Mouse (Mus musculus) CH12.LX (cell line): ENCODE measurements around the gene Myl12a. TPM values are rescaled to one million over a fixed set of nuclear protein-coding genes. Genes with fewer than 3 reads are reported as not detected.

Source experiments
- DNase-seq: peaks from one replicate; pipeline ENCODE4 v3.0.0-alpha.2; 2013; ENCODE audit errors: extremely low read depth
- H3K27ac ChIP-seq: 2 replicates; pipeline ENCODE4 v1.5.1; 2012; ENCODE audit warnings: low read depth, mild to moderate bottlenecking, control low read depth, moderate library complexity; ENCODE audit not compliant: insufficient read depth
- H3K27me3 ChIP-seq: replicated peaks from 2 replicates; pipeline ENCODE3; 2012; ENCODE audit warnings: inconsistent platforms
- H3K36me3 ChIP-seq, 2 experiments: replicated peaks in 1 of 2; 2 replicates each; pipeline versions ENCODE3 to v1.6.1; 2012; ENCODE audit warnings: inconsistent platforms in 1 of 2, low read length in 1 of 2, mild to moderate bottlenecking in 1 of 2, mixed read lengths in 1 of 2, moderate library complexity in 1 of 2; ENCODE audit not compliant: control insufficient read depth in 1 of 2, insufficient read depth in 1 of 2
- H3K4me1 ChIP-seq, 2 experiments: 2 replicates each; pipeline ENCODE4 v1.6.1; 2012; ENCODE audit warnings: inconsistent platforms in 1 of 2, moderate library complexity in 1 of 2; ENCODE audit not compliant: insufficient read depth in 2 of 2, control insufficient read depth in 1 of 2
- H3K4me2 ChIP-seq: 2 replicates; pipeline ENCODE4 v1.6.1; 2012; ENCODE audit warnings: low read depth, mild to moderate bottlenecking, control low read depth; ENCODE audit not compliant: poor library complexity, insufficient read depth, severe bottlenecking
- H3K4me3 ChIP-seq, 3 experiments: fragments of 150-350 bp in 1 of 3; sonication (generic) in 1 of 3; replicated peaks in 1 of 3; 2 replicates each; pipeline versions ENCODE3 to v1.5.1; 2011 to 2012; ENCODE audit warnings: low read depth in 2 of 3, low read length in 2 of 3, mild to moderate bottlenecking in 2 of 3, moderate library complexity in 2 of 3, control low read depth in 1 of 3, improper control_type of control experiment in 1 of 3, inconsistent platforms in 1 of 3, mixed read lengths in 1 of 3; ENCODE audit not compliant: poor library complexity in 1 of 3
- H3K79me2 ChIP-seq: replicated peaks from 2 replicates; pipeline ENCODE4 v1.6.1; 2012; ENCODE audit warnings: mild to moderate bottlenecking, moderate library complexity; ENCODE audit not compliant: control insufficient read depth, poor library complexity, insufficient read depth, severe bottlenecking; ENCODE audit errors: extremely low read depth
- H3K9ac ChIP-seq: 2 replicates; pipeline ENCODE4 v1.6.1; 2012; ENCODE audit warnings: low read depth, mild to moderate bottlenecking, control low read depth, moderate library complexity; ENCODE audit not compliant: insufficient read depth
- H3K9me3 ChIP-seq: replicated peaks from 2 replicates; pipeline ENCODE3; 2012; ENCODE audit warnings: low read length, inconsistent platforms, mixed read lengths
- BHLHE40 ChIP-seq: IDR thresholded peaks from 2 replicates; pipeline ENCODE4 v1.6.1; 2011; ENCODE audit warnings: mild to moderate bottlenecking, low read depth, low read length, improper control_type of control experiment
- CHD1 ChIP-seq: IDR thresholded peaks from 2 replicates; pipeline ENCODE4 v1.6.1; 2012; ENCODE audit warnings: low read depth, low read length, improper control_type of control experiment, inconsistent platforms
- CHD2 ChIP-seq: IDR thresholded peaks from 2 replicates; pipeline ENCODE4 v1.6.1; 2011; ENCODE audit warnings: low read length, improper control_type of control experiment
- CTCF ChIP-seq, 2 experiments: IDR thresholded peaks in 1 of 2; conservative IDR thresholded peaks in 1 of 2; 2 replicates each; pipeline ENCODE4 v1.5.1; 2011 to 2012; ENCODE audit warnings: low read depth in 2 of 2, low read length in 2 of 2, improper control_type of control experiment in 1 of 2, inconsistent platforms in 1 of 2, mild to moderate bottlenecking in 1 of 2, moderate library complexity in 1 of 2
- E2F4 ChIP-seq: IDR thresholded peaks from 2 replicates; pipeline ENCODE4 v1.6.1; 2011; ENCODE audit warnings: low read depth, low read length, improper control_type of control experiment; ENCODE audit not compliant: insufficient replicate concordance
- ELF1 ChIP-seq: IDR thresholded peaks from 2 replicates; pipeline ENCODE4 v1.6.1; 2014; ENCODE audit warnings: low read depth, mild to moderate bottlenecking, inconsistent platforms, low read length, improper control_type of control experiment
- EP300 ChIP-seq: IDR thresholded peaks from 2 replicates; pipeline ENCODE4 v1.6.1; 2011; ENCODE audit warnings: low read length, improper control_type of control experiment
- ETS1 ChIP-seq: conservative IDR thresholded peaks from 2 replicates; pipeline ENCODE4 v1.6.1; 2012; ENCODE audit warnings: low read depth, mild to moderate bottlenecking, inconsistent platforms, low read length, improper control_type of control experiment, moderate library complexity
- GABPA ChIP-seq: IDR thresholded peaks from 2 replicates; pipeline ENCODE4 v1.6.1; 2012; ENCODE audit warnings: low read depth, low read length, improper control_type of control experiment, inconsistent platforms; ENCODE audit not compliant: insufficient replicate concordance
- HCFC1 ChIP-seq: IDR thresholded peaks from 2 replicates; pipeline ENCODE4 v1.6.1; 2012; ENCODE audit warnings: low read depth, mild to moderate bottlenecking, inconsistent platforms, low read length, improper control_type of control experiment
- IRF4 ChIP-seq: IDR thresholded peaks from 2 replicates; pipeline ENCODE4 v1.6.1; 2014; ENCODE audit warnings: low read depth, mild to moderate bottlenecking, inconsistent platforms, low read length, improper control_type of control experiment
- JUN ChIP-seq: IDR thresholded peaks from 2 replicates; pipeline ENCODE4 v1.6.1; 2011; ENCODE audit warnings: low read depth, mild to moderate bottlenecking, low read length, improper control_type of control experiment, moderate library complexity; ENCODE audit not compliant: insufficient read depth
- JUND ChIP-seq: conservative IDR thresholded peaks from 2 replicates; pipeline ENCODE4 v1.6.1; 2011; ENCODE audit warnings: low read depth, low read length, improper control_type of control experiment
- KAT2A ChIP-seq: IDR thresholded peaks from 2 replicates; pipeline ENCODE4 v1.6.1; 2012; ENCODE audit warnings: low read length, improper control_type of control experiment, inconsistent platforms; ENCODE audit not compliant: insufficient replicate concordance
- MAFK ChIP-seq: IDR thresholded peaks from 2 replicates; pipeline ENCODE4 v1.6.1; 2011; ENCODE audit warnings: low read length, improper control_type of control experiment; ENCODE audit not compliant: insufficient replicate concordance
- MAX ChIP-seq: IDR thresholded peaks from 2 replicates; pipeline ENCODE4 v1.6.1; 2011; ENCODE audit warnings: low read length, improper control_type of control experiment
- MAZ ChIP-seq: IDR thresholded peaks from 2 replicates; pipeline ENCODE4 v1.6.1; 2012; ENCODE audit warnings: low read depth, mild to moderate bottlenecking, inconsistent platforms, low read length, improper control_type of control experiment, moderate library complexity
- MEF2A ChIP-seq: IDR thresholded peaks from 2 replicates; pipeline ENCODE4 v1.6.1; 2014; ENCODE audit warnings: low read depth, mild to moderate bottlenecking, inconsistent platforms, low read length, improper control_type of control experiment, borderline replicate concordance
- MXI1 ChIP-seq: IDR thresholded peaks from 2 replicates; pipeline ENCODE4 v1.6.1; 2011; ENCODE audit warnings: mild to moderate bottlenecking, low read depth, low read length, improper control_type of control experiment
- MYC ChIP-seq: IDR thresholded peaks from 2 replicates; pipeline ENCODE4 v1.6.1; 2011; ENCODE audit warnings: low read depth, mild to moderate bottlenecking, improper control_type of control experiment, low read length
- NELFE ChIP-seq: IDR thresholded peaks from 2 replicates; pipeline ENCODE4 v1.6.1; 2011; ENCODE audit warnings: low read depth, low read length, improper control_type of control experiment
- NRF1 ChIP-seq: IDR thresholded peaks from 2 replicates; pipeline ENCODE4 v1.6.1; 2014; ENCODE audit warnings: low read depth, mild to moderate bottlenecking, inconsistent platforms, low read length, improper control_type of control experiment, moderate library complexity
- PAX5 ChIP-seq: IDR thresholded peaks from 2 replicates; pipeline ENCODE4 v1.6.1; 2012; ENCODE audit warnings: low read length, inconsistent platforms, mixed read lengths
- POLR2A ChIP-seq: IDR thresholded peaks from 2 replicates; pipeline ENCODE4 v1.6.1; 2011; ENCODE audit warnings: low read depth, mild to moderate bottlenecking, improper control_type of control experiment, low read length
- POLR2AphosphoS2 ChIP-seq: IDR thresholded peaks from 2 replicates; pipeline ENCODE4 v1.6.1; 2011; ENCODE audit warnings: low read depth, low read length, improper control_type of control experiment
- RAD21 ChIP-seq: IDR thresholded peaks from 2 replicates; pipeline ENCODE4 v1.6.1; 2011; ENCODE audit warnings: low read depth, mild to moderate bottlenecking, low read length, improper control_type of control experiment, moderate library complexity
- RCOR1 ChIP-seq: conservative IDR thresholded peaks from 2 replicates; pipeline ENCODE4 v1.6.1; 2012; ENCODE audit warnings: low read depth, mild to moderate bottlenecking, inconsistent platforms, low read length, improper control_type of control experiment
- SIN3A ChIP-seq: IDR thresholded peaks from 2 replicates; pipeline ENCODE4 v1.6.1; 2012; ENCODE audit warnings: low read length, improper control_type of control experiment, inconsistent platforms
- SMC3 ChIP-seq: IDR thresholded peaks from 2 replicates; pipeline ENCODE4 v1.6.1; 2011; ENCODE audit warnings: low read depth, low read length, improper control_type of control experiment
- TBP ChIP-seq: conservative IDR thresholded peaks from 2 replicates; pipeline ENCODE4 v1.6.1; 2011; ENCODE audit warnings: low read depth, low read length, improper control_type of control experiment
- TCF12 ChIP-seq: IDR thresholded peaks from 2 replicates; pipeline ENCODE4 v1.6.1; 2014; ENCODE audit warnings: low read depth, mild to moderate bottlenecking, inconsistent platforms, low read length, improper control_type of control experiment
- UBTF ChIP-seq: IDR thresholded peaks from 2 replicates; pipeline ENCODE4 v1.6.1; 2012; ENCODE audit warnings: low read depth, mild to moderate bottlenecking, inconsistent platforms, low read length, improper control_type of control experiment, moderate library complexity
- USF1 ChIP-seq: IDR thresholded peaks from 2 replicates; pipeline ENCODE4 v1.6.1; 2014; ENCODE audit warnings: low read depth, mild to moderate bottlenecking, inconsistent platforms, low read length, improper control_type of control experiment
- USF2 ChIP-seq: conservative IDR thresholded peaks from 2 replicates; pipeline ENCODE4 v1.6.1; 2011; ENCODE audit warnings: low read depth, low read length, improper control_type of control experiment
- ZC3H11A ChIP-seq: IDR thresholded peaks from 2 replicates; pipeline ENCODE4 v1.6.1; 2012; ENCODE audit warnings: low read depth, mild to moderate bottlenecking, inconsistent platforms, low read length, improper control_type of control experiment
- ZKSCAN1 ChIP-seq: IDR thresholded peaks from 2 replicates; pipeline ENCODE4 v1.6.1; 2012; ENCODE audit warnings: low read depth, inconsistent platforms, low read length, improper control_type of control experiment, borderline replicate concordance
- ZMIZ1 ChIP-seq: IDR thresholded peaks from 2 replicates; pipeline ENCODE4 v1.6.1; 2012; ENCODE audit warnings: low read depth, mild to moderate bottlenecking, inconsistent platforms, low read length, improper control_type of control experiment
- ZNF384 ChIP-seq: IDR thresholded peaks from 2 replicates; pipeline ENCODE4 v1.6.1; 2012; ENCODE audit warnings: low read depth, low read length, improper control_type of control experiment, inconsistent platforms
- dilution Hi-C: fragments of 300-500 bp; cut with MboI; formaldehyde crosslinking; loops from 2 replicates; pipeline ENCODE4 v1.14.3; 2020; ENCODE audit warnings: low sequenced_read_pairs; ENCODE audit not compliant: extremely low pct_unique_long_range_greater_than_20kb, extremely low pct_ligation_motif_present
- in situ Hi-C: fragments of 300-500 bp; cut with MboI; formaldehyde crosslinking; loops from 3 replicates; pipeline ENCODE4 v1.14.3; 2019; ENCODE audit warnings: low sequenced_read_pairs, low pct_ligation_motif_present, low pct_unique_long_range_greater_than_20kb, mixed read lengths
- polyA plus RNA-seq: library from polyadenylated mRNA; unstranded; fragments of >175 nt; gene quantifications from 2 replicates; pipeline ENCODE4 v1.2.1, GENCODE M21; 2012; ENCODE audit warnings: low read depth; ENCODE audit not compliant: insufficient read length
- total RNA-seq, 2 experiments: library from RNA; depleted of rRNA; stranded (reverse); fragments of 300-350 nt in 1 of 2; fragments of >200 nt in 1 of 2; gene quantifications; 2 replicates each; pipeline ENCODE4 v1.2.3; 2012 to 2014

The Myl12a gene
- total and polyA plus RNA-seq, 3 experiments: 163 to 285 (median 246) TPM

- Histone ChIP-seq H3K79me2 (peaks cover 55% of the 10 kb centered on the region), H3K4me2 (peak overlapping the region; percentile 53; the same call in 1 of the 2 replicates), H3K9ac (no peak overlapping the region), H3K4me1 (peaks cover 27 to 76% of the 10 kb centered on the region in 2 experiments)
- in situ Hi-C loops: no loop called here
- DNase-seq: no peak
- 0 out of 2 replicates have a peak, but pooled peaks have one; percentile 32 for TF ChIP-seq MYC
- TF ChIP-seq ETS1: peak; percentile 97
- peak; percentile 56 for TF ChIP-seq BHLHE40
- TF ChIP-seq NRF1: no peak
- TF ChIP-seq UBTF: no peak
- no peak for TF ChIP-seq POLR2A
- TF ChIP-seq CTCF (conservative IDR thresholded peaks at IDR 0.05 in 1 of 2, IDR thresholded peaks at IDR 0.05 in 1 of 2; ENCODE audit: low read depth in 2 of 2, low read length in 2 of 2): no peak
- peak; percentile 39; the same call in 1 of the 2 replicates for TF ChIP-seq CHD2
- peak; percentile 95 for TF ChIP-seq JUN
- TF ChIP-seq KAT2A: no peak
- TF ChIP-seq HCFC1: no peak
- peak; percentile 70 for TF ChIP-seq SIN3A
- TF ChIP-seq ZNF384: no peak
- no peak for TF ChIP-seq ELF1
- 0 out of 2 replicates have a peak, but pooled peaks have one; percentile 62 for TF ChIP-seq CHD1
- TF ChIP-seq ZMIZ1: no peak
- no peak for TF ChIP-seq RAD21
- no peak for TF ChIP-seq E2F4
- TF ChIP-seq IRF4: peak; percentile 82; the same call in 1 of the 2 replicates
- TF ChIP-seq MAZ: peak; percentile 67; the same call in 1 of the 2 replicates
- TF ChIP-seq NELFE: no peak
- TF ChIP-seq JUND: peak; percentile 91
- peak; percentile 63 for TF ChIP-seq EP300
- no peak for TF ChIP-seq SMC3
- TF ChIP-seq TCF12: 0 out of 2 replicates have a peak, but pooled peaks have one; percentile 51
- no peak for TF ChIP-seq POLR2AphosphoS2
- TF ChIP-seq ZC3H11A: no peak
- TF ChIP-seq USF1: no peak
- TF ChIP-seq MEF2A: peak; percentile 95
- no peak for TF ChIP-seq MAFK
- no peak for TF ChIP-seq GABPA
- TF ChIP-seq TBP: no peak
- TF ChIP-seq MXI1: no peak
- TF ChIP-seq ZKSCAN1: no peak
- TF ChIP-seq PAX5: no peak
- no peak for TF ChIP-seq USF2
- TF ChIP-seq MAX: no peak
- TF ChIP-seq RCOR1: no peak
- TF ChIP-seq, all 38 proteins: peak for 13
- Histone ChIP-seq H3K9me3 (no peaks in the 10 kb centered on the region), H3K36me3 (peaks cover 20 to 54% of the 10 kb centered on the region in 2 experiments), H3K4me3 (no peak overlapping the region), H3K27me3 (no peaks in the 10 kb centered on the region), H3K27ac (no peak overlapping the region)
- dilution Hi-C loops: no loop called here
Measured at GRCm38 (mm10) chr17:70993385-70993807, 9.3 kb downstream of the Myl12a start.
